Mouse (Mus musculus) limb, embryonic 15.5 days (tissue): ENCODE data around the gene Nuf2. TPM values are rescaled to one million over a fixed set of nuclear protein-coding genes. Genes with fewer than 3 reads are reported as not detected.
A peak's percentile ranks its signal among the peaks of the same experiment; 100 is the strongest.

Experiments
- ATAC-seq: fragments of 200-750 bp; cut with Nextera tagmentation; 2 replicates; pipeline ENCODE4 v1.8.0; 2017; ENCODE audit warnings: low read depth, moderate TSS enrichment; ENCODE audit not compliant: insufficient number of reproducible peaks, low FRiP score, low TSS enrichment
- H3K27ac ChIP-seq: fragments of 300-500 bp; sonication (generic); 2 replicates; pipeline ENCODE4 v1.5.1; 2015; ENCODE audit warnings: moderate library complexity, mild to moderate bottlenecking, inconsistent platforms
- H3K27me3 ChIP-seq: fragments of 300-500 bp; sonication (generic); 2 replicates; pipeline ENCODE4 v1.6.1; 2015; ENCODE audit warnings: inconsistent platforms
- H3K36me3 ChIP-seq: fragments of 300-500 bp; sonication (generic); 2 replicates; pipeline ENCODE4 v1.6.1; 2015; ENCODE audit warnings: inconsistent platforms
- H3K4me1 ChIP-seq: fragments of 300-500 bp; sonication (generic); 2 replicates; pipeline ENCODE4 v1.6.1; 2015; ENCODE audit warnings: inconsistent platforms
- H3K4me2 ChIP-seq: fragments of 300-500 bp; sonication (generic); 2 replicates; pipeline ENCODE4 v1.6.1; 2015; ENCODE audit warnings: mild to moderate bottlenecking, inconsistent platforms
- H3K4me3 ChIP-seq: fragments of 300-500 bp; sonication (generic); 2 replicates; pipeline ENCODE4 v1.5.1; 2015; ENCODE audit warnings: mild to moderate bottlenecking, inconsistent platforms
- H3K9ac ChIP-seq: fragments of 300-500 bp; sonication (generic); 2 replicates; pipeline ENCODE4 v1.6.1; 2015; ENCODE audit warnings: inconsistent platforms
- H3K9me3 ChIP-seq: fragments of 300-500 bp; sonication (generic); 2 replicates; pipeline ENCODE4 v1.6.1; 2016; ENCODE audit warnings: inconsistent platforms
- WGBS: fragments of 180-500 bp; shearing (Covaris S2); methylation state at CpG from one replicate; pipeline ENCODE4 v1.1.7; 2015; 5-methylcytosine and 5-hydroxymethylcytosine counted together
- polyA plus RNA-seq: library from polyadenylated mRNA; unstranded; fragments of >200 nt; fragmentation: Nextera tagmentation; extraction: Ambion mirVana; gene quantifications from 2 replicates; pipeline ENCODE4 v1.2.1, GENCODE M21; 2015

The Nuf2 gene
- polyA plus RNA-seq, 1 experiment from 2014 or later, result 44.3 TPM

DNA sequence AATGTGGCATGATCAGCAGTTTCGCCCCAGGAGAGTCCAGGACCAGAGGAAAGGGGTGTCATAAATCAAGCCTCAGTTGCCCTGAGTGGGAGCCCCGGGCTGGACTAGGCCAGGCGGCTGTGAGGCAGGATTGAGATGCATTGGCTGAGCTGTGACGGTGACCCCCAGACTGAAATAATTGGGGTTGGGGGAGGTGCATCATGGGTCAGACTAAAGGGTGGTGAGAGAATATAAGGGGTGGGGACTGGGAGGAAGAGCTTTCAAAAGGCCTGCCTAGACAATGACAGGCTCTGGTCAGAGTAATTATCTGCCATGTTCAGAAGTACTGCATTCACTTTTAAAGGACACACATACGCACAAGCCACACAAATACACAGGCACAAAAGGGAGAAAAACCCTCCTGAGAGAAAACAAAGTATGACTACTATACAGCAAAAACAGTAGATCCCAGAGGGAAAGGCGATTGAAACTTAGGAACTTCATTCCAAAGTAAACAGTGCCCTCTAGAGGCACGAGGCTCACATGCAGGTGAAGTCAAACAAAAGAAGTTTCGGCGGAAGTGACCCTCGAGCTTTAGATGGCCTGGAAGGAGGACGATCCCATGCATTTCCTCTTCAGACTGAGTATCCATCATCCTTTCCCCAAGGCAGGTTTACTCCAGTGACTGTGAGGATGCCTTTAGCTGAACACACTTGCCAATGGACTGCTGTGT, 72.0 kb downstream of the Nuf2 start:
- no peak overlapping the region for H3K9ac ChIP-seq
- no peaks in the 10 kb centered on the region for H3K27me3 ChIP-seq
- no peak for ATAC-seq
- 12% methylated on average over 11 of the region's 11 CpGs for WGBS
- no peak overlapping the region for H3K27ac ChIP-seq
- no peaks in the 10 kb centered on the region for H3K36me3 ChIP-seq
- H3K4me2 ChIP-seq, result peak overlapping the region; percentile 31; the same call in 1 of the 2 replicates
- H3K9me3 ChIP-seq, result no peaks in the 10 kb centered on the region
- peaks cover 4% of the 10 kb centered on the region; the same call in 1 of the 2 replicates for H3K4me1 ChIP-seq
- H3K4me3 ChIP-seq, result peak overlapping the region; percentile 20; the same call in 1 of the 2 replicates

Other genes with a start within 250 kb of the Nuf2 start
- gene Rgs5, start 124.0 kb upstream of the Nuf2 start, polyA plus RNA-seq, result 9.6 and 12.3 TPM in 2 replicates
- 5.6 and 6.0 TPM in 2 replicates for gene Rgs4, start 216.2 kb upstream of the Nuf2 start, polyA plus RNA-seq